Mouse (Mus musculus) midbrain, embryonic 11.5 days (tissue): Measurements from ENCODE around the gene Mgat4d. TPM values are rescaled to one million over a fixed set of nuclear protein-coding genes. Genes with fewer than 3 reads are reported as not detected.
A peak's percentile ranks its signal among the peaks of the same experiment; 100 is the strongest.
"Not testable (repeated sequence)": the region's sequence is repeated elsewhere in the genome, so short reads cannot be mapped to it uniquely, and the experiment has no call there.

Experiments used
- ATAC-seq: fragments of 200-750 bp; cut with Nextera tagmentation; 2 replicates; pipeline ENCODE4 v1.8.0; 2017; ENCODE audit warnings: moderate TSS enrichment, moderate library complexity; ENCODE audit not compliant: low FRiP score
- DNase-seq: peaks from one replicate; pipeline ENCODE4 v3.0.0; 2015; ENCODE audit warnings: low spot score; ENCODE audit errors: missing footprints
- H3K27ac ChIP-seq: fragments of 300-500 bp; sonication (generic); 2 replicates; pipeline ENCODE4 v1.5.1; 2014; ENCODE audit warnings: low read depth, low read length
- H3K27me3 ChIP-seq: fragments of 300-500 bp; sonication (generic); 2 replicates; pipeline ENCODE4 v1.6.1; 2014; ENCODE audit warnings: mild to moderate bottlenecking, low read length, moderate library complexity, mixed read lengths; ENCODE audit not compliant: control insufficient read depth, insufficient read depth
- H3K36me3 ChIP-seq: fragments of 300-500 bp; sonication (generic); 2 replicates; pipeline ENCODE4 v1.6.1; 2014; ENCODE audit warnings: mild to moderate bottlenecking, low read length, moderate library complexity, mixed read lengths; ENCODE audit not compliant: control insufficient read depth, insufficient read depth
- H3K4me1 ChIP-seq: fragments of 300-500 bp; sonication (generic); 2 replicates; pipeline ENCODE4 v1.6.1; 2014; ENCODE audit warnings: low read length; ENCODE audit not compliant: control insufficient read depth, insufficient read depth
- H3K4me2 ChIP-seq: fragments of 300-500 bp; sonication (generic); 2 replicates; pipeline ENCODE4 v1.6.1; 2014; ENCODE audit warnings: mild to moderate bottlenecking, moderate library complexity
- H3K4me3 ChIP-seq: fragments of 300-500 bp; sonication (generic); 2 replicates; pipeline ENCODE4 v1.5.1; 2014; ENCODE audit warnings: low read depth, low read length
- H3K9ac ChIP-seq: fragments of 300-500 bp; sonication (generic); 2 replicates; pipeline ENCODE4 v1.6.1; 2014; ENCODE audit warnings: low read length
- H3K9me3 ChIP-seq: fragments of 300-500 bp; sonication (generic); 2 replicates; pipeline ENCODE4 v1.6.1; 2016; ENCODE audit warnings: low read length; ENCODE audit not compliant: control insufficient read depth
- WGBS: fragments of 180-500 bp; shearing (Covaris S2); extraction: QIAGEN DNeasy Blood & Tissue Kit; methylation state at CpG from one replicate; pipeline ENCODE4 v1.1.7; 2014; 5-methylcytosine and 5-hydroxymethylcytosine counted together
- polyA plus RNA-seq: library from polyadenylated mRNA; unstranded; fragments of >200 nt; fragmentation: Nextera tagmentation; extraction: Ambion mirVana; gene quantifications from 2 replicates; pipeline ENCODE4 v1.2.1, GENCODE M21; 2014

Gene Mgat4d
- not detected in 2 replicates for polyA plus RNA-seq

- DNase-seq (no peak), ATAC-seq (no peak)
- Histone ChIP-seq H3K27me3 (no peaks in the 10 kb centered on the region), H3K4me2 (no peak within 1 kb of the TSS), H3K36me3 (no peaks in the 10 kb centered on the region), H3K4me3 (no peak within 1 kb of the TSS), H3K27ac (no peak within 1 kb of the TSS), H3K9ac (no peak within 1 kb of the TSS), H3K4me1 (no peaks in the 10 kb centered on the region), H3K9me3 (no peaks in the 10 kb centered on the region)
- WGBS = 83% methylated on average over 18 of the region's 18 CpGs
Observed at GRCm38 (mm10) chr8:83348263-83348662, at the start of gene Mgat4d. Gene Mgat4d, plus strand, starts transcription at chr8:83348471.

GRCm38 (mm10) chr8:83300135-83300534 is 48.1 kb upstream of the Mgat4d start:
- Histone ChIP-seq H3K4me3 (no peak overlapping the region), H3K27ac (no peak overlapping the region), H3K36me3 (no peaks in the 10 kb centered on the region), H3K9ac (no peak overlapping the region), H3K4me1 (no peaks in the 10 kb centered on the region), H3K9me3 (no peaks in the 10 kb centered on the region), H3K4me2 (no peak overlapping the region), H3K27me3 (no peaks in the 10 kb centered on the region)
- no peak for ATAC-seq
- peak; percentile 41 for DNase-seq
- WGBS = 58% methylated on average over 1 of the region's 1 CpGs

DNA sequence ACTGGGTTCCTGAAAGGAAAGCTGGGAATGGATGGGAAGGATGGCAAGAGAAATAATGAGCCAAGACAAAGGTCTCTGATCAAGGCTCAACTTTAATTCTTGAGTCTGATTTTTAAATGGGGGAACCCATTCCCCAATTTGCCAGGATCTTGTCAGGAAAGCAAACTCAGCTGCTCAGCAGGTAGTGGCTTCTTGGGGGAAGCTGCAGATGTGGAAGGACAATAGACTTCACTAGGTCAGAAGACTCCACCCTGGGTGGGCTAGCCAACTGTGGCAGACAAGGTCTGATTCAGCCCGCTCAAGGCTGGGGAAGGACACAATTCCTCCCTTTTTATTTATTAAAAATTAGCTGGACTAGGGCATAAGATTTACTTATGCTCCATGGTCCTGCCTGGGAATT is 43.3 kb upstream of the Mgat4d start:
- ATAC-seq = no peak
- no peaks in the 10 kb centered on the region for H3K36me3 ChIP-seq
- peak; percentile 37 for DNase-seq
- no peak overlapping the region for H3K27ac ChIP-seq
- no peak overlapping the region for H3K9ac ChIP-seq
- no peaks in the 10 kb centered on the region for H3K4me1 ChIP-seq
- H3K27me3 ChIP-seq = no peaks in the 10 kb centered on the region
- no peak overlapping the region for H3K4me2 ChIP-seq
- no peaks in the 10 kb centered on the region for H3K9me3 ChIP-seq
- no peak overlapping the region for H3K4me3 ChIP-seq
- WGBS = 91% methylated on average over 1 of the region's 1 CpGs

- Histone ChIP-seq H3K9ac (no peak overlapping the region), H3K36me3 (no peaks in the 10 kb centered on the region), H3K4me3 (no peak overlapping the region), H3K27me3 (no peaks in the 10 kb centered on the region), H3K9me3 (no peaks in the 10 kb centered on the region), H3K27ac (no peak overlapping the region), H3K4me1 (no peaks in the 10 kb centered on the region), H3K4me2 (no peak overlapping the region)
- 88% methylated on average over 6 of the region's 6 CpGs for WGBS
- ATAC-seq (no peak), DNase-seq (peak; percentile 33)
Observed at GRCm38 (mm10) chr8:83309836-83310235, 38.4 kb upstream of the Mgat4d start.

DNA sequence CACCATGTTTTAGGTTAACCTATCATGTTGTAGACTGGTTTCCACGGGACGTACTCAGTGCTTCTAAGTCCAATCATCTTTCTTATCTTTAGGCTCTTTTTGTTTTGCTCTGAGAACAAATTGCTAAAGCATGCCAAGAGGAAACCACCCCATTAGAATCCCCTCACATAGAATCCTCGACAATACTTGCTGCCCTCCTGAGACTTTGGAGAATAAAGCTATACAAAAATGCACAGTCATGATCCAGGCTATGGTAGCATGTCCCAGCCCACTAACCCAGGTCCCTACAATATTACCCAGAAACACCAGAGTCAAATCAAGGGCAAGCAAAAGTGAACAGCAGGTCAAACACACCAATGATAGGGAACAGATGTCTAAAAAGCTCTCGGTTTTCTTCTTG is 33.2 kb upstream of the Mgat4d start:
- H3K27me3 ChIP-seq, H3K4me1 ChIP-seq, H3K36me3 ChIP-seq, ATAC-seq, H3K9ac ChIP-seq, H3K9me3 ChIP-seq, H3K4me2 ChIP-seq, DNase-seq, H3K4me3 ChIP-seq, H3K27ac ChIP-seq: not testable (repeated sequence)
- 84% methylated on average over 4 of the region's 4 CpGs for WGBS

DNA sequence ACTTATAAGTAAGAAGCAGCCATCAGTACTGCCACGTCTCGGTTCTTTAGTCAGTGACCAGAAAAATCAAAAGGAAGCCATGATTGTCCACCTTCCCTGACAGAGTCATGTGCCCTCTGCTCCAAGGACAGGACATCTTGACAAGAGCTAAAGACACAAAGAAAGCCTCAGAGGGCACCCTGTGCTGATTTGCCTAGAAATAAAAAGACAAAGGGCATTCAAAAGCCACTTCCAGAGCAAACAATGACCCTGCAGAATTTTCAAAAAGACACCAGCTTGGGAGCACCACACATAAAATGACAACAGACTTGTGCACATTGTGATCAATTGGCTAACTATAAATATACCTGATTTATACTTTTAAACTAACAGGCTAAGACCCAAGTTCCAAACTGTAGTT is 32.6 kb upstream of the Mgat4d start:
- Histone ChIP-seq H3K9me3 (no peaks in the 10 kb centered on the region), H3K4me1 (no peaks in the 10 kb centered on the region), H3K27me3 (no peaks in the 10 kb centered on the region), H3K36me3 (peaks cover 5% of the 10 kb centered on the region; the same call in 1 of the 2 replicates), H3K9ac (no peak overlapping the region), H3K27ac (no peak overlapping the region), H3K4me3 (no peak overlapping the region), H3K4me2 (no peak overlapping the region)
- 81% methylated on average over 2 of the region's 2 CpGs for WGBS
- ATAC-seq (no peak), DNase-seq (no peak)

DNA sequence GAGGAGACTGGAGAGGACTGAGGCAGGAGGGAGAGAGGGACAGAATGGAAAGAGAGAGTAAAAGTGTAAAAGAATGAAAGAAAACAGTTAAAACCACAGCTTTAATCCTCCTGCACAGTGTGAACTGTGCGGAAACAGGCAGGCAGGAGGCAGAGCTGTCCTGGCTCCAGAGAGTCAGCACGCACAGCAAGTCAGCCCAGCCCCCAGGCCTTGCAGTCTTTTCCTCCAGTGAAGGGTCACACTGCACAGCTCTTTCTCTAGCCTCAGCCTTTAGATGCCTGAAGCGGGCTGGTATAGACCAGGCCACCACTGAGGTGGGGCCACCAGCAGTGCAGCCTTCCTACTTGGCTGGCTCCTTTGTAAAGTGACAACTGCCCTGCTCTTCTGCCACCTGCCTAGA is 27.7 kb upstream of the Mgat4d start:
- Histone ChIP-seq H3K9me3 (no peaks in the 10 kb centered on the region), H3K36me3 (peaks cover 16% of the 10 kb centered on the region; the same call in 1 of the 2 replicates), H3K27me3 (no peaks in the 10 kb centered on the region), H3K4me1 (no peaks in the 10 kb centered on the region), H3K27ac (no peak overlapping the region), H3K4me3 (no peak overlapping the region), H3K9ac (no peak overlapping the region), H3K4me2 (no peak overlapping the region)
- DNase-seq (no peak), ATAC-seq (no peak)
- 44% methylated on average over 3 of the region's 3 CpGs for WGBS

GRCm38 (mm10) chr8:83322374-83322773 is 25.9 kb upstream of the Mgat4d start:
- Histone ChIP-seq H3K36me3 (peaks cover 16% of the 10 kb centered on the region; the same call in 1 of the 2 replicates), H3K4me3 (no peak overlapping the region), H3K4me2 (no peak overlapping the region), H3K27ac (no peak overlapping the region), H3K4me1 (no peaks in the 10 kb centered on the region), H3K27me3 (no peaks in the 10 kb centered on the region), H3K9me3 (no peaks in the 10 kb centered on the region), H3K9ac (no peak overlapping the region)
- 89% methylated on average over 6 of the region's 6 CpGs for WGBS
- no peak for DNase-seq
- ATAC-seq = no peak

GRCm38 (mm10) chr8:83323056-83323455 is 25.2 kb upstream of the Mgat4d start:
- no peak overlapping the region for H3K9ac ChIP-seq
- H3K36me3 ChIP-seq = peaks cover 16% of the 10 kb centered on the region; the same call in 1 of the 2 replicates
- WGBS = 79% methylated on average over 2 of the region's 2 CpGs
- no peak overlapping the region for H3K27ac ChIP-seq
- DNase-seq (no peak), ATAC-seq (no peak)
- H3K4me3 ChIP-seq = no peak overlapping the region
- no peak overlapping the region for H3K4me2 ChIP-seq
- H3K27me3 ChIP-seq = no peaks in the 10 kb centered on the region
- H3K9me3 ChIP-seq = no peaks in the 10 kb centered on the region
- no peaks in the 10 kb centered on the region for H3K4me1 ChIP-seq
